Mouse (Mus musculus): Measurements from ENCODE around the gene Map3k4.
"Not testable (repeated sequence)": the region's sequence is repeated elsewhere in the genome, so short reads cannot be mapped to it uniquely, and the experiment has no call there.

Gene Map3k4

GRCm38 (mm10) chr17:12307251-12308135 is 11.1 kb downstream of the Map3k4 start:
- no peak for DNase-seq (ENCODE audit: low spot score)

DNA sequence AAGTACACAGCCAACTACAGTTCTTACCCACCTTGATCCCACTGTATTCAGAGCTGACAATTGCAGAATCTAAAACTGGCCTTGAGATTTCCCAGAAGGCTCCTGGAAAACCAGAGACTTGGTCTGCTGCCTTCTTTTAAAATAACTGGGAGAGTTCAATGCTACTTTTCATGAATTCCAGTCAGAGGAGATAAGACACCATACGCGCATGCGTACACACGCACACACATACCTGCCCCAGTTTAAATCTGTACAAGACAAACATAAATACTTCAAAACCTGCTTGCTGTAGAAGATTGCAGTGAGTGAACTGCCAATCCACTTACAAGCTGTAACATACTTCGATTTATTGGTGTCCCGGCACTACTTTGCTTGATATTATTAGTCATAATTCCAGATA is 13.9 kb downstream of the Map3k4 start:
- no peak for DNase-seq (ENCODE audit: low spot score)

- no peak for DNase-seq (ENCODE audit: low spot score)
Observed at GRCm38 (mm10) chr17:12300896-12301706, 17.5 kb downstream of the Map3k4 start.

- no peak for DNase-seq (ENCODE audit: low spot score)
Observed at GRCm38 (mm10) chr17:12300127-12300675, 18.4 kb downstream of the Map3k4 start.

DNA sequence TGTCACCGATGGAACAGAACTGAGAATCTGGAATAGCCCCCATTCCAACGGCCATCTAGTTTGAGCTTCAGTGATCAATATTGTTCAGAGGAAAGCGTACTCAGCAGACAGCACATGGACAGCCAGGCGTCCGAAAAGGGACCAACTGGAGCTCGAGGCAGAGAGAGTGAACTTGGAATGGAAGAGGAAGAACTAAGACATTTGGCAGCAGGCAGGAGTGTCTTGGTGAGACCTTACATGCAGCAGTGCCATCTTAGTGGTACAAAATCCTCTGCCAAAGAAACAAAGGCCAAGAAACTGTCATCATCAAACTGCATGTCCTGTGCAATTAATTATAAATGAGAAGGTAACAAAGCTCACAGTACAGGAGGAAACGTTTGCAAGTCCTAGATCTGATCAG is 19.2 kb downstream of the Map3k4 start:
- no peak for DNase-seq (ENCODE audit: low spot score)

- no peak for DNase-seq (ENCODE audit: low spot score)
Observed at GRCm38 (mm10) chr17:12297978-12298377, 20.6 kb downstream of the Map3k4 start.

DNA sequence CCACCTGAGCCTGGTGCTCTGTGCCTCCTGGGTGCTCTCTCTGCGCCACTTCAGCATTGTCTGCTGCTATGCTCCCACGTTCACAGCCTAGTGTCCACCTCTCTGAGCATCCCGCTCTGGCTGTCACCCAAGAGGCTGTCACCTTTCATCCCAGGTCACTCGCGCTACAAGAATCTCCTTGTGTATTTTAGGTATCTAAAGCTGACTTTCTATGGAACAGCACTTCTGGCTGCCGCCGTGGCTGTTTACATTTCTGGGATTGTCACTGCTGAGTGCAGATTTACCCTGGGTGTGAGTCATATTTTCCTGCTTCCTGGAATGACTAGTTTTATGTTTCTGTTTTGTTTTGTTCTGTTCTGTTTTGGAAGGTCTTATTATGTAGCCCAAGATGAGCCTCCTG is 21.3 kb downstream of the Map3k4 start:
- no peak for DNase-seq (ENCODE audit: low spot score)

DNA sequence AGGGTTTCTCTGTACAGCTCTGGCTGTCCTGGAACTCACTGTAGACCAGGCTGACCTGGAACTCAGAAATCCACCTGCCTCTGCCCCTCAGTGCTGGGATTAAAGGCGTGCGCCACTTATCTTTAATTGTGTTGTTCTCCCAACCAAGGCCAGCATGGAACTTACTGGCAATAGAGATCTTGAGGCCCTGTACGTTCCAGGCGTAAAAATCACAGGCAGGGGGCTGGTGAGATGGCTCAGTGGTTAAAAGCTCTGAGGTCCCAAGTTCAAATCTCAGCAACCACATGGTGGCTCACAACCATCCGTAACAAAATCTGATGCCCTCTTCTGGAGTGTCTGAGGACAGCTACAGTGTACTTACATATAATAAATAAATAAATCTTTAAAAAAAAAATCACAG is 22.7 kb downstream of the Map3k4 start:
- DNase-seq (ENCODE audit: low spot score) = not testable (repeated sequence)

- DNase-seq (ENCODE audit: low spot score) = no peak
Observed at GRCm38 (mm10) chr17:12294424-12294823, 24.2 kb downstream of the Map3k4 start.

GRCm38 (mm10) chr17:12293571-12293970 is 25.0 kb downstream of the Map3k4 start:
- DNase-seq (ENCODE audit: low spot score) = no peak

DNA sequence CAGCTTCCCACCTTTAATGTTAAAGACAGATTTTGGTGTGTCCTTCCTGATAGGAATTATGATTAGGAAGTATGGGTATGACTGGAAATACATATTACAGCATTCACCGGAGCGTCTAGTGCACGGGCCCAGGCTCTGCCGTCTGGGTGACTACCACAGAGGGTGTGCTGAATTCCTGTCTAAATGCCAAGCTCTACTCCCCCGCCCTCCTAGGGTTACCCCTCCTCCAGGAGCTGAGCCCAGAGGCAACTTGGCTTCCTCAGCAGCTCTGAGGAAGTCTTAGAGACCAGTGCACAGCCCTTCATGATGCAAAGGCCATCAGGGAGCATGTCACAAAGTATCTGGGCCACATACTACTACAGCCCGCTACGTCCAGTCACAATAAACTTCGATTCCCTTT is 25.7 kb downstream of the Map3k4 start:
- DNase-seq (ENCODE audit: low spot score) = no peak

DNA sequence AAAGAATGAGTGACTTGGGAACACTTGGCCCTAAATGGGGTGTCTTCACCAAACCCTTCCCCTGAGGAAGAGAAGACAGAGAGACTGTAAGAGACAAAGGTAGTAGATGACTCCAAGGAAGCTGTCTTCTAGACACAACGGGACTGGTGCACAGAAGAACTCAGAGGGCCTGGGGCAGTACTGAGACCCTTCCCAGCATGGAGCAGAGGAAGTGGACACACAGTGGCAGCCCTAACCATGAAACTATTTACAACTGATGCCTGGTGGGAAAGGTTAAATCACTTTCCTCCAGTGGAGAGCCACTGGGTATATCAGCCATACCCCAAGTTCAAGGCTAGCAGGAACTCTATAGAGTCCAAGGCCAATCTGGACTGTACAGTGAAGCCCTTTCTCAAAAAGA is 26.2 kb downstream of the Map3k4 start:
- no peak for DNase-seq (ENCODE audit: low spot score)

DNA sequence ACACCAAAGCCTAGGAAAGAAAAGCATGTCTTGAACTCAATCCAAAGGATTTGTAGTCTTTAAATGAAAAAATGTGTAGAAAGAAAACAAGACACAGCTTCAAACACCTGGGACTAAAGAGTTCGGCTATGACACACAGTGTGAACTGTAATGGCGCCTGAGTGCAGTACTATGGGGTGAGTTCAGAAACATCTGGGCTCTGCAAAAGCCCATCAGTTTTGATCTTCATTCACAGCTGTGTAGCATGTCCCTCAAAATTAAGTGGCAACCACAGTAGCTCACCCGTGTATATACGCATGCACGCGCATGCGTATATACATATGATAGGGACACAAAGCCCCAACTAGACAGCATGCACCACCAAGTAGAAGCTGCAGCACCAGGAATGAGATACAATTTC is 27.4 kb downstream of the Map3k4 start:
- no peak for DNase-seq (ENCODE audit: low spot score)

GRCm38 (mm10) chr17:12290735-12291134 is 27.9 kb downstream of the Map3k4 start:
- no peak for DNase-seq (ENCODE audit: low spot score)

GRCm38 (mm10) chr17:12289836-12290235 is 28.8 kb downstream of the Map3k4 start:
- not testable (repeated sequence) for DNase-seq (ENCODE audit: low spot score)

DNA sequence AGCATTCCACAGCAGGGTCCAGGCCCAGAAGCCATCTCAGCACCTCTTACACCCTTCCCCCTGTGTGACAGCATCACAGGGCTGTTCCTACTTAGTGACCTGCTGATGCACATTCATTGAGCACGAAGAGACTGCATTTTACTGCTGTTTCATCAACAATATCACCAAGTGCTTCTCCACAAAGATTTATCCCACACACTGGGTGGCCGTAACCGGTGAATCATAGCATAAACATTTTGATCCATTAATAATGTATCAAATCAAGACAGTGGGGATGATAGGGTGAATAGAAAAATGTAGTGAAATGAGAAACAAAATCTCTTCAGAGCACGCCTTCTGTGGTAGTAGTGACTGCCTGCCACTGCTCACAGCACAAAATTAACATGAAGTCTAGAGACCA is 29.7 kb downstream of the Map3k4 start:
- DNase-seq (ENCODE audit: low spot score) = no peak

GRCm38 (mm10) chr17:12279810-12280209 is 38.8 kb downstream of the Map3k4 start:
- DNase-seq (ENCODE audit: low spot score) = no peak

DNA sequence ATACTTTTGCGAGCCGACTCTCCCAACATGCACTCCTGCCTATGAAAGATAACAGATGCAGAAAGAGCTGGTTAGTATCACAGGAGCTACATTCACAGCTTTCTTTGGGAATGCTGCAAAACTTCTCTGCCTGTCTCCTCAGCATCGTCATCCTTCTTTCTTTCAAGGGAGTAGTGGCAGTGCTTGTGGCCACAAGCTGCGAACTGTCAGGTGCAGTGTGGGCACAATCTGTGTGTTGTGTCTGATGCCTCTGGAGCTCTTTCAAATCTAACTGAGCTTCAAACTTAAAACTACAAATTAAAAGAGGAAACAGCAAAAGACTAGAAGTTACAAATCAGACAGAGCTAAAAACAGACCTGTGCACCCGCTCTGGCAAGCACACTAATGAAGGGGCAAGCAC is 40.5 kb downstream of the Map3k4 start:
- DNase-seq (ENCODE audit: low spot score) = no peak

DNA sequence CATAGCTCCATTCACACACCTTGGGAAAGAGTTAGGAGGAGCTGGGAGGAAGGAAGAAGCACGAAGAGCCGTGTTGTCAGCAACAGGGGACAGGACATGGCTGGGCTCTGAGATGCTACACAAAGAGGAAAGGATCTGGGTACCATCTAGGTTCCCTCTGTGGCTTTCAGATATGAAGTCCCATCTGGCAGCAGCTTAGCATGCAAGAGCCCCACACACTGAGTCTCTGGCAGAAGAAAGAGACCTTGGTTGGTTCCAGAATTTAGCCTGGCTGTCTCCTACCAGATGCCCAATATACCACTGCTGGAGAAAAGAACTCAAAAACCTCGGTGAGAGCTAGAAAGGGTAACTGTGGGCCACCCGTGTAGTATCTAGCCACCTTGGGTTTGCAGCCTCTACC is 41.3 kb downstream of the Map3k4 start:
- DNase-seq (ENCODE audit: low spot score) = no peak

GRCm38 (mm10) chr17:12276496-12277200 is 41.9 kb downstream of the Map3k4 start:
- DNase-seq (ENCODE audit: low spot score) = no peak

DNA sequence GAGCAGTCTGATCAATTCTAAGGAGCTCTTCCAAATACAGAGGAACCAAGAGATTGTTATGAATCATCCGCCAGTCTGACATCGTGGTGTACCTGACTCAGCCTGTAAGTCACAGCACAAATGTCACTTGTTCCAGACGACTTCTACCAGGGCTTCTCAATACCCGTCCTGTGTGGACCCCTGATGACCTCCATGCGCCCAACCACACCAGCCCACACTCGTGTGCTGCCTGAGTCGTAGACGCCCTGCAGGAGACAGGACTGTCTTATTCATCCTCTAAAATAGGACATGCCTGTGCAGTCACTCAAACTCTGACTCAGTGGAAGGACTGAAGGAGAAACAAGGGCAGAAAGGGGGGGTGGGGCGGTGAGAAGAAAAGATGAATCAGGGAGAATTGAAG is 42.8 kb downstream of the Map3k4 start:
- DNase-seq (ENCODE audit: low spot score) = no peak

DNA sequence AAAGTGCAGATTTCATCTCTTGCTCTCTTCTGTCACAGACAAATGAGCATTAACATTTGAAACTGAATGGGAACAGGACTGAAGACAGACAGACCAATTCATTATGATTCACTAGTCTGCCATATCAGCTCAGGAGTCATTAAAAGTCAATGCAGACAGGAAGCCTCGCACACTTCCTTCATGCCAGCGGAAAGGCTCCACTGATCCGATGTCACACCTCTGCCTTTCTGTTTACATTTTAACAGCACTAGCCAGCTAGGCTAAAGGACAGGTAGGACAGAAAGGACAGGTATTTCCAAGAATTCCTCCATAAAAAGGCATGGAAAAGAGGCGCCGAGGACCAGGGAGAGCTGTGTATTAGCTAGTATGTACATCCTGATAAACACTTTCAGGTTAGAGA is 45.6 kb downstream of the Map3k4 start:
- no peak for DNase-seq (ENCODE audit: low spot score)

Measured in ovary, postnatal 10 days (tissue).